Mouse (Mus musculus) liver, postnatal 0 days (tissue): ENCODE measurements around the gene Lst1.

Experiments used
- CTCF ChIP-seq: sonication (generic); IDR thresholded peaks from 2 replicates; pipeline ENCODE4 v1.5.1; 2016; ENCODE audit warnings: antibody characterized with exemption, low read depth
- EP300 ChIP-seq: IDR thresholded peaks from 2 replicates; pipeline ENCODE4 v1.6.1; 2016; ENCODE audit warnings: antibody characterized with exemption, low read depth, mild to moderate bottlenecking

- no peak for TF ChIP-seq CTCF
- no peak for TF ChIP-seq EP300
Measured at GRCm38 (mm10) chr17:35153931-35154330, 34.3 kb downstream of the Lst1 start.
